Mouse (Mus musculus) c-Kit-positive CD71-positive TER-119-negative erythroid progenitor cells, embryonic 14.5 days (primary cell): Measurements from ENCODE around the gene Foxo1.

Source experiments
- DNase-seq: peaks from one replicate; pipeline ENCODE4 v3.0.0-alpha.2; 2013; ENCODE audit warnings: low read depth

Gene Foxo1

GRCm38 (mm10) chr3:52320516-52321270, 52.6 kb downstream of the Foxo1 start:
- no peak for DNase-seq

- no peak for DNase-seq
Measured at GRCm38 (mm10) chr3:52322401-52323385, 54.6 kb downstream of the Foxo1 start.

- no peak for DNase-seq
Measured at GRCm38 (mm10) chr3:52325006-52325405, 56.9 kb downstream of the Foxo1 start.

GRCm38 (mm10) chr3:52326687-52327086, 58.6 kb downstream of the Foxo1 start:
- DNase-seq: no peak

- no peak for DNase-seq
Measured at GRCm38 (mm10) chr3:52327146-52327545, 59.0 kb downstream of the Foxo1 start.

GRCm38 (mm10) chr3:52331709-52332108, 63.6 kb downstream of the Foxo1 start:
- DNase-seq: no peak

GRCm38 (mm10) chr3:52338761-52339160, 70.6 kb downstream of the Foxo1 start:
- DNase-seq: no peak

GRCm38 (mm10) chr3:52340336-52341034, 72.3 kb downstream of the Foxo1 start:
- DNase-seq: no peak

- DNase-seq: no peak
Measured at GRCm38 (mm10) chr3:52342226-52342625, 74.1 kb downstream of the Foxo1 start.

- peak; percentile 1 for DNase-seq
Measured at GRCm38 (mm10) chr3:52342801-52343200, 74.7 kb downstream of the Foxo1 start.

- no peak for DNase-seq
Measured at GRCm38 (mm10) chr3:52343270-52344070, 75.3 kb downstream of the Foxo1 start.

- DNase-seq: no peak
Measured at GRCm38 (mm10) chr3:52345881-52346280, 77.7 kb downstream of the Foxo1 start.

- DNase-seq: no peak
Measured at GRCm38 (mm10) chr3:52346986-52347710, 79.0 kb downstream of the Foxo1 start.

GRCm38 (mm10) chr3:52347980-52348622, 80.0 kb downstream of the Foxo1 start:
- no peak for DNase-seq

GRCm38 (mm10) chr3:52350636-52351035, 82.5 kb downstream of the Foxo1 start:
- no peak for DNase-seq

- no peak for DNase-seq
Measured at GRCm38 (mm10) chr3:52351901-52352300, 83.8 kb downstream of the Foxo1 start.

- DNase-seq: no peak
Measured at GRCm38 (mm10) chr3:52354203-52354602, 86.1 kb downstream of the Foxo1 start.

GRCm38 (mm10) chr3:52357265-52357953, 89.3 kb downstream of the Foxo1 start:
- no peak for DNase-seq

GRCm38 (mm10) chr3:52364576-52364975, 96.4 kb downstream of the Foxo1 start:
- no peak for DNase-seq

- no peak for DNase-seq
Measured at GRCm38 (mm10) chr3:52369204-52369603, 101.1 kb downstream of the Foxo1 start.
